Mouse (Mus musculus) heart, embryonic 15.5 days (tissue): ENCODE results near the gene H13. TPM values are rescaled to one million over a fixed set of nuclear protein-coding genes. Genes with fewer than 3 reads are reported as not detected.

Experiments used
- ATAC-seq: fragments of 200-750 bp; cut with Nextera tagmentation; replicated peaks from 2 replicates; pipeline ENCODE4 v1.8.0; 2017; ENCODE audit warnings: low read depth, moderate TSS enrichment; ENCODE audit not compliant: insufficient number of reproducible peaks, insufficient read depth, low FRiP score
- H3K27ac ChIP-seq: fragments of 300-500 bp; sonication (generic); 2 replicates; pipeline ENCODE4 v1.5.1; 2015; ENCODE audit warnings: mild to moderate bottlenecking, inconsistent platforms
- H3K27me3 ChIP-seq: fragments of 300-500 bp; sonication (generic); 2 replicates; pipeline ENCODE4 v1.6.1; 2015; ENCODE audit warnings: inconsistent platforms
- H3K36me3 ChIP-seq: fragments of 300-500 bp; sonication (generic); 2 replicates; pipeline ENCODE4 v1.6.1; 2015; ENCODE audit warnings: mild to moderate bottlenecking, inconsistent platforms
- H3K4me1 ChIP-seq: fragments of 300-500 bp; sonication (generic); replicated peaks from 2 replicates; pipeline ENCODE4 v1.6.1; 2015; ENCODE audit warnings: inconsistent platforms
- H3K4me2 ChIP-seq: fragments of 300-500 bp; sonication (generic); 2 replicates; pipeline ENCODE4 v1.6.1; 2015; ENCODE audit warnings: inconsistent platforms, mild to moderate bottlenecking, moderate library complexity
- H3K4me3 ChIP-seq: fragments of 300-500 bp; sonication (generic); 2 replicates; pipeline ENCODE4 v1.5.1; 2015; ENCODE audit warnings: mild to moderate bottlenecking, inconsistent platforms
- H3K9ac ChIP-seq: fragments of 300-500 bp; sonication (generic); 2 replicates; pipeline ENCODE4 v1.6.1; 2015; ENCODE audit warnings: mild to moderate bottlenecking, inconsistent platforms
- H3K9me3 ChIP-seq: fragments of 300-500 bp; sonication (generic); replicated peaks from 2 replicates; pipeline ENCODE4 v1.6.1; 2016; ENCODE audit warnings: inconsistent platforms
- WGBS: fragments of 180-500 bp; shearing (Covaris S2); methylation state at CpG from one replicate; pipeline ENCODE4 v1.1.7; 2015; ENCODE audit warnings: mixed read lengths; 5-methylcytosine and 5-hydroxymethylcytosine counted together
- polyA plus RNA-seq: library from polyadenylated mRNA; unstranded; fragments of >200 nt; fragmentation: Nextera tagmentation; extraction: Ambion mirVana; gene quantifications from 2 replicates; pipeline ENCODE4 v1.2.1, GENCODE M21; 2015

Gene H13
- 70.6 and 86.1 TPM in 2 replicates for polyA plus RNA-seq

- peak within 1 kb of the TSS; percentile 92 for H3K27ac ChIP-seq
- peaks cover 40% of the 10 kb centered on the region for H3K4me1 ChIP-seq
- under 1% methylated on average over 35 of the region's 35 CpGs for WGBS
- peak within 1 kb of the TSS; percentile 83 for H3K9ac ChIP-seq
- H3K27me3 ChIP-seq = no peaks in the 10 kb centered on the region
- no peaks in the 10 kb centered on the region for H3K9me3 ChIP-seq
- peak within 1 kb of the TSS; percentile 71 for H3K4me3 ChIP-seq
- ATAC-seq = peak; percentile 85
- H3K4me2 ChIP-seq = peak within 1 kb of the TSS; percentile 85
- 0 out of 2 replicates have a peak, but pooled peaks cover 4% of the 10 kb centered on the region for H3K36me3 ChIP-seq
These were observed at the start of gene H13 for GRCm38 (mm10) chr2:152669256-152669638. H13 (plus strand) TSS chr2:152669461.

GRCm38 (mm10) chr2:152620367-152621134, 48.7 kb upstream of the H13 start:
- no peak for ATAC-seq
- peaks cover 10% of the 10 kb centered on the region for H3K27me3 ChIP-seq
- 64% methylated on average over 9 of the region's 9 CpGs for whole genome bisulfite sequencing

GRCm38 (mm10) chr2:152622151-152622550, 47.1 kb upstream of the H13 start:
- Histone ChIP-seq H3K27me3 (peaks cover 25% of the 10 kb centered on the region), H3K9ac (no peak overlapping the region), H3K27ac (no peak overlapping the region), H3K4me2 (no peak overlapping the region), H3K4me3 (no peak overlapping the region), H3K4me1 (peaks cover 9% of the 10 kb centered on the region), H3K9me3 (no peaks in the 10 kb centered on the region), H3K36me3 (no peaks in the 10 kb centered on the region)
- 77% methylated on average over 13 of the region's 13 CpGs for WGBS
- no peak for ATAC-seq

More at GRCm38 (mm10) chr2:152620367-152621134, 48.7 kb upstream of the H13 start:
- H3K36me3 ChIP-seq = no peaks in the 10 kb centered on the region
- no peak overlapping the region for H3K9ac ChIP-seq
- no peaks in the 10 kb centered on the region for H3K9me3 ChIP-seq
- no peaks in the 10 kb centered on the region for H3K4me1 ChIP-seq
- H3K4me3 ChIP-seq = no peak overlapping the region
- H3K27ac ChIP-seq = no peak overlapping the region
- no peak overlapping the region for H3K4me2 ChIP-seq

DNA sequence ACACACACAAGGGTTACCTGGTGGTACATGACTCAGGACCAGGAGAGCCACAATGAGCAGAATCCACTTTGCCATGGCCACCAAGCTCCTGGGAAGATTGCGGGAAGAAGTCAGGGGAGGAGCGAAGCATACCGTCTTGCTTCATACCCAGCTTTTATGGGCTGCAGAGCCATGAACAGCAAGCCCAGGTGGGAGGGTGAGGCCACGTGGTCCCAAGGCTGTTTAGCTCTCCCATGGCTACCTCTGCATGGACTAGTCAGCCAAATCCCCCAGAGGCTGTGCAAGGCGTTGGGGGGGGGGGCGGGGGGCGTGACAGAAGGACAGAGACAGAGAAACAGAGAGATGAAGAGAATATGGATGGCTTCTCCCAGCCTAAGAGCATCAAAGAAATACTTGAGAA, 46.3 kb upstream of the H13 start, which contains the start of gene Defb25:
TSS of gene Defb25 (minus strand) at position 101 of the 400 bp plus-strand sequence.
- Histone ChIP-seq H3K36me3 (no peaks in the 10 kb centered on the region), H3K9me3 (no peaks in the 10 kb centered on the region), H3K4me3 (no peak within 1 kb of the TSS), H3K4me1 (peaks cover 11% of the 10 kb centered on the region), H3K27me3 (peaks cover 27% of the 10 kb centered on the region), H3K27ac (no peak within 1 kb of the TSS), H3K9ac (no peak within 1 kb of the TSS), H3K4me2 (no peak within 1 kb of the TSS)
- ATAC-seq = no peak
- 74% methylated on average over 7 of the region's 7 CpGs for WGBS

DNA sequence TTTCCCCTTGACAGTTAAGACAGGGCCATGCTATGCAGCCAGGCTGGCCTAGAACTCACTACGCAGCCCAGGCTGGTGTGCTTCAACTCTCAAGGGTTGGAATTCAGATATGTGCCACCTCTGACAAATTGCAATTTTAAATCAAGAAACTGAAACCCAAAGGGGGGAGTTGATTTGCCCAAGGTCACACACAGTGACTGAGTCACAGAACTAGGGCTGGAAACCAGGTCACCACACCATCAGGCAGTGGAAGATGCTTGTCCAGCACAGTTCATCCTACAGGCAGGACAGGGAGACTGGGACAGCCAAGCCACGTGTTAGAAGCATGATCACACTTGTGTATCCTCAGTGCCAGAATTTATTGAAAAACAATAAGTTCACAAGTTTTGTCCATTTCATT, 44.7 kb upstream of the H13 start:
- Histone ChIP-seq H3K9me3 (no peaks in the 10 kb centered on the region), H3K9ac (no peak overlapping the region), H3K36me3 (no peaks in the 10 kb centered on the region), H3K4me3 (no peak overlapping the region), H3K4me2 (no peak overlapping the region), H3K27me3 (peaks cover 33% of the 10 kb centered on the region), H3K4me1 (peaks cover 14% of the 10 kb centered on the region), H3K27ac (no peak overlapping the region)
- WGBS = 91% methylated on average over 2 of the region's 2 CpGs
- ATAC-seq = no peak

- Histone ChIP-seq H3K27me3 (peaks cover 33% of the 10 kb centered on the region), H3K36me3 (no peaks in the 10 kb centered on the region), H3K9me3 (no peaks in the 10 kb centered on the region), H3K27ac (no peak overlapping the region), H3K9ac (no peak overlapping the region), H3K4me3 (no peak overlapping the region), H3K4me2 (no peak overlapping the region), H3K4me1 (peaks cover 14% of the 10 kb centered on the region)
- ATAC-seq = no peak
- 14% methylated on average over 1 of the region's 1 CpGs for WGBS
These were observed 44.0 kb upstream of the H13 start for GRCm38 (mm10) chr2:152625256-152625655.

- Histone ChIP-seq H3K9ac (peak within 1 kb of the TSS; percentile 58), H3K4me1 (peaks cover 14% of the 10 kb centered on the region), H3K36me3 (no peaks in the 10 kb centered on the region), H3K4me2 (peak within 1 kb of the TSS; percentile 85), H3K4me3 (peak within 1 kb of the TSS; percentile 49), H3K9me3 (no peaks in the 10 kb centered on the region), H3K27ac (peak within 1 kb of the TSS; percentile 49), H3K27me3 (peaks cover 33% of the 10 kb centered on the region)
- peak; percentile 77 for ATAC-seq
- WGBS = 2% methylated on average over 59 of the region's 59 CpGs
These were observed 42.3 kb upstream of the H13 start, which contains the start of gene Rem1 for GRCm38 (mm10) chr2:152626774-152627591. Rem1 (plus strand) TSS chr2:152626951.

DNA sequence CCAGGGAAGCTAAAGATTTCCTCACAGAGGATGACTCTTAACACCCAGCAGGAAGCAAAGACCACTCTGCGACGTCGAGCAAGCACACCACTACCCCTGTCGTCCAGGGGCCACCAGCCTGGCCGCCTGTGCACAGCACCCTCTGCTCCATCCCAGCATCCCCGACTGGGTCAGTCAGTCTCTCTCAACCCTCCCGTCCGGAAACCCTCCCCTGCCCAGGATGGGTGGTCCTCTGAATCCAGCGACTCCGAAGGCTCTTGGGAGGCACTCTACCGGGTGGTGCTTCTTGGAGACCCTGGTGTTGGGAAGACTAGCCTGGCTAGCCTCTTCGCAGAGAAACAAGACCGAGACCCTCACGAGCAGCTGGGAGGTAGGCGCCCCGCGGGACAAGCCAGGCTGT, 41.2 kb upstream of the H13 start:
- no peak for ATAC-seq
- H3K9ac ChIP-seq = no peak overlapping the region
- 53% methylated on average over 17 of the region's 17 CpGs for WGBS
- H3K9me3 ChIP-seq = no peaks in the 10 kb centered on the region
- no peak overlapping the region for H3K27ac ChIP-seq
- peak overlapping the region; percentile 49 for H3K4me3 ChIP-seq
- H3K4me2 ChIP-seq = peak overlapping the region; percentile 85
- H3K36me3 ChIP-seq = no peaks in the 10 kb centered on the region
- H3K27me3 ChIP-seq = peaks cover 33% of the 10 kb centered on the region
- H3K4me1 ChIP-seq = peaks cover 21% of the 10 kb centered on the region

DNA sequence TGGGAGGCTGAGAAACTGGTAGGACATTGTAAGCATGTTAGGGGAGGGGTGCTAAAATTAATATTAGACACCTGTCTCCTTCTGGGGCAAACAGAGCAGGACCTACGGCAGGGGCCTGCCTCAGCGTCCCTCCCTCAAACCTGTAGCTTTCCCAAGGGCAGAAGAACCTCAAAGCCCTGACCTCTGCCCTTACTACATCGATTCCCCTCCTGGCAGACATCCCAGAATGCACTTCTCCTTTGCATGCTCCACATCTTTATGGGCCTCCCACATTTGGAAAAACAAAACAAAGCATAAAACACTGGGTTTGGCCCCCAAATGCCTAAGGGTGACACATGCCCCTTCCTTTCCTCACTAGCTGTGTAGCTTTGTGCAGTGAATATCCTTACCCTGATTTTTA, 40.0 kb upstream of the H13 start:
- H3K9ac ChIP-seq = 0 out of 2 replicates have a peak overlapping the region, but pooled peaks have one; percentile 9

GRCm38 (mm10) chr2:152629904-152630303, 39.4 kb upstream of the H13 start:
- H3K36me3 ChIP-seq = no peaks in the 10 kb centered on the region
- H3K4me1 ChIP-seq = peaks cover 34% of the 10 kb centered on the region
- H3K27me3 ChIP-seq = peaks cover 32% of the 10 kb centered on the region
- no peak for ATAC-seq
- WGBS = 73% methylated on average over 6 of the region's 6 CpGs
- no peak overlapping the region for H3K9ac ChIP-seq
- no peak overlapping the region for H3K27ac ChIP-seq
- H3K9me3 ChIP-seq = no peaks in the 10 kb centered on the region
- no peak overlapping the region for H3K4me3 ChIP-seq
- peak overlapping the region; percentile 85; the same call in 1 of the 2 replicates for H3K4me2 ChIP-seq

More for the DNA sequence above, 40.0 kb upstream of the H13 start:
- H3K4me2 ChIP-seq = peak overlapping the region; percentile 85
- H3K4me3 ChIP-seq = peak overlapping the region; percentile 1; the same call in 1 of the 2 replicates
- ATAC-seq = no peak
- peaks cover 30% of the 10 kb centered on the region for H3K4me1 ChIP-seq
- no peaks in the 10 kb centered on the region for H3K9me3 ChIP-seq
- H3K27ac ChIP-seq = no peak overlapping the region
- H3K27me3 ChIP-seq = peaks cover 32% of the 10 kb centered on the region
- no peaks in the 10 kb centered on the region for H3K36me3 ChIP-seq
- WGBS = 48% methylated on average over 3 of the region's 3 CpGs

DNA sequence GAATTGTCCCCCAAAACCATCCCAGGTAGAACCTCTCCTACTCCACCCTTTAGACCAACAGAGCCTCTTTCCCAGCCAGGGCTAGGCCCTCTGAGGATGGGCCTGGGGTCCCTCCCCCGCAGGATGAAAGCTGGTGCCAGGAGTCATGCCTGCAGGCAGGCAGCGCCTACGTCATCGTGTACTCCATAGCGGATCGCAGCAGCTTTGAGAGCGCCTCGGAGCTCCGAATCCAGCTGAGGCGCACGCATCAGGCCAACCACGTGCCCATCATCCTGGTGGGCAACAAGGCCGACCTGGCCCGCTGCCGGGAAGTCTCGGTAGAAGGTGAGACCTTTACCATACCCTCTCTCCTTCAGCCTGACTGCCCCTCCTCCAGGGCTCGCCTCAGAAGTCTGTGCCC, 35.9 kb upstream of the H13 start:
- Histone ChIP-seq H3K27me3 (peaks cover 6% of the 10 kb centered on the region; the same call in 1 of the 2 replicates), H3K4me1 (peaks cover 39% of the 10 kb centered on the region), H3K9ac (peak overlapping the region; percentile 35), H3K36me3 (no peaks in the 10 kb centered on the region), H3K4me2 (peak overlapping the region; percentile 50), H3K27ac (peak overlapping the region; percentile 56), H3K4me3 (peak overlapping the region; percentile 22), H3K9me3 (no peaks in the 10 kb centered on the region)
- 23% methylated on average over 17 of the region's 17 CpGs for WGBS
- ATAC-seq = no peak
